Mouse (Mus musculus) heart, adult 2 months (tissue): Measurements from ENCODE around the gene Pclaf.

ENCODE experiments used
- CTCF ChIP-seq: fragments of 200-600 bp; IDR thresholded peaks from 2 replicates; pipeline ENCODE4 v1.8.1; 2022; ENCODE audit warnings: antibody characterized with exemption, mild to moderate bottlenecking, moderate library complexity
- EP300 ChIP-seq: fragments of 200-500 bp; IDR thresholded peaks from 2 replicates; pipeline ENCODE4 v1.6.1; 2011; ENCODE audit warnings: low read depth, low read length, control low read depth; ENCODE audit not compliant: insufficient read depth
- POLR2A ChIP-seq: fragments of 200-500 bp; IDR thresholded peaks from 2 replicates; pipeline ENCODE4 v1.6.1; 2011; ENCODE audit warnings: mild to moderate bottlenecking, low read depth, low read length, control low read depth; ENCODE audit not compliant: insufficient read depth

GRCm38 (mm10) chr9:65917015-65917414 is 27.0 kb downstream of the Pclaf start:
- TF ChIP-seq EP300 (no peak), CTCF (no peak), POLR2A (no peak)
